Mouse (Mus musculus) cerebellum, adult 2 months (tissue): ENCODE data around the gene Bag1.

ENCODE experiments used
- CTCF ChIP-seq: fragments of 200-500 bp; IDR thresholded peaks from 2 replicates; pipeline ENCODE4 v1.5.1; 2011; ENCODE audit warnings: low read depth, mild to moderate bottlenecking, control low read depth, low read length, moderate library complexity, borderline replicate concordance; ENCODE audit not compliant: insufficient read depth
- POLR2A ChIP-seq: fragments of 200-500 bp; IDR thresholded peaks from 2 replicates; pipeline ENCODE4 v1.6.1; 2011; ENCODE audit warnings: low read length, control low read depth, borderline replicate concordance; ENCODE audit not compliant: insufficient read depth

DNA sequence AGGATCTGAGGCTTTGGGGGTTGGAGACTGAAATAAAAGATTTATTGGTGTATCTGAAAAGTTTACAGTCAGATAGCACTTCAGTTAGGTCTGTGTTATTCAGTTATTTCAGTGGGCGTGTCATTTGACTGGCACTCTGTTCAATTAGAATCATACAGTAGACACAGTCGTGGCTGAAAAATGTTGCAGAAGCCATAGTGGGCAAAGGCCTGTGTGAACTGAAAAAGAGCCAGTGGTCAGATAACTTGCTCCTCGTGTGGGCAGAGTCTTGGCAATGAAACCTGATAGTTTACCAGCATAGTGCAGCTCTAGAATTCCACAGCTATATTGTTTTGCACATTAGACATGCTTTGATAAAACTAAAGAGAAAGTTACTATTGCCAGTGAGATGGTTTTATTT is 34.4 kb upstream of the Bag1 start:
- no peak for TF ChIP-seq CTCF
- TF ChIP-seq POLR2A, result no peak
